ENCODE assay signal across 11 mouse cellular contexts in the genomic region with DNA sequence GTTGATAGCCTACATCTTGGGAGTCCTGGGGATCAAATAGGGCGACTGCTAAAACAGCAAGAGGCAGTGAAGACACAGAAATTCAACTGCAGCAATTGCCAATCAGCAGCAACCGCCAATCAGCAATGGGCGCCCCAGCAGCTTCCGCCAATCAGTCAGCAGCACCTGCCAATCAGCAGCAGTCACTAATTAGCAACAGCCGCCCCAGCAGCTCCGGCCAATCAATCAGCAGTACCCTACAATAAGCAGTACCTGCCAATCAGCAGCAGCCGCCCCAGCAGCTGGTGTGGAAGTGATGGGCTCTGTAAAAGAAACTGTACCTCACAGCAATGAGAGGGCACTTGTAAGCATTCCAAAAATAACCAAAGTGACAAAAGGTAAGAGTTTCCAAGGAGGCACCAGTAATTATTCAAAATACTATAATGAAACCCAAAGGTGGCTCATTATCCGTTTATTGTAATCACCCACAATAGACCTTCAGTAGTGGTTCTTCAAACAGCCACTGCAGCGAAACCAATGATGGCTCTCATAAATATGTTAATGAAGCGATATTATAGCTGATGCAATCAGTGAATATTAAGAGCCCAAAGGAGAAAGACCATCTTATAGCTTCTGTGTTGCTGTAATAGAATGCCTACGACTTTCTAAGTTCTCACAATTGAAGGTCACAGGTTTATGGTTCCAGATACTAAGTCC.
DNase-seq lines count a peak whose midpoint lies in the region; ATAC-seq and TF ChIP-seq lines count a peak whose summit lies in the region.
"Had no signal": no experiment of that assay in that cellular context is flagged by ENCODE, and none has a peak within 500 bp of the region (broad histone marks: within the 10 kb centered on the region; RNA-seq: fewer than 3 reads in every experiment).

No protein-coding gene starts in this region.

- H3K9me3 ChIP-seq in forebrain, postnatal 0 days (ENCODE audit: low read length): no peaks in the 10 kb centered on the region
- H3K9me3 ChIP-seq in midbrain, embryonic 13.5 days: no peaks in the 10 kb centered on the region
- no peaks in the 10 kb centered on the region for H3K9me3 ChIP-seq in stomach, postnatal 0 days (ENCODE audit: control insufficient read depth, low read length)

- no peaks in the 10 kb centered on the region for H3K4me1 ChIP-seq in forebrain, postnatal 0 days (ENCODE audit: insufficient read depth)
- no peaks in the 10 kb centered on the region; the same call in 1 of the 2 replicates for H3K4me1 ChIP-seq in midbrain, embryonic 13.5 days (replicated peaks)
- no peaks in the 10 kb centered on the region for H3K4me1 ChIP-seq in stomach, postnatal 0 days (replicated peaks; ENCODE audit: control insufficient read depth, insufficient read depth)

- no peak overlapping the region for H3K4me3 ChIP-seq in forebrain, postnatal 0 days (ENCODE audit: low read depth, low read length)
- no peak overlapping the region for H3K4me3 ChIP-seq in midbrain, embryonic 13.5 days (replicated peaks)
- no peak overlapping the region for H3K4me3 ChIP-seq in stomach, postnatal 0 days (ENCODE audit: low read depth, low read length)
- H3K4me3 ChIP-seq: layer of hippocampus, adult 2 months had no signal

- H3K4me2 ChIP-seq in forebrain, postnatal 0 days (ENCODE audit: low read depth): peak overlapping the region; percentile 8
- no peak overlapping the region for H3K4me2 ChIP-seq in midbrain, embryonic 13.5 days (replicated peaks)
- no peak overlapping the region for H3K4me2 ChIP-seq in stomach, postnatal 0 days (replicated peaks; ENCODE audit: low read depth)

- H3K36me3 ChIP-seq in forebrain, postnatal 0 days (ENCODE audit: insufficient read depth): no peaks in the 10 kb centered on the region
- no peaks in the 10 kb centered on the region for H3K36me3 ChIP-seq in midbrain, embryonic 13.5 days
- no peaks in the 10 kb centered on the region for H3K36me3 ChIP-seq in stomach, postnatal 0 days (ENCODE audit: control insufficient read depth, insufficient read depth, low read length)

- ATAC-seq in forebrain, postnatal 0 days: peak; percentile 90
- ATAC-seq in midbrain, embryonic 13.5 days: peak; percentile 79
- ATAC-seq in stomach, postnatal 0 days (ENCODE audit: low FRiP score, low TSS enrichment): no peak
- ATAC-seq: Patski had no signal

- TF ChIP-seq EP300 in stomach, postnatal 0 days (optimal IDR thresholded peaks at IDR 0.05): no peak

- no peak overlapping the region for H3K27ac ChIP-seq in forebrain, postnatal 0 days (ENCODE audit: low read depth, low read length)
- no peak overlapping the region for H3K27ac ChIP-seq in midbrain, embryonic 13.5 days
- no peak overlapping the region for H3K27ac ChIP-seq in stomach, postnatal 0 days (replicated peaks)
- H3K27ac ChIP-seq: layer of hippocampus, adult 2 months had no signal

- no peaks in the 10 kb centered on the region for H3K27me3 ChIP-seq in forebrain, postnatal 0 days (ENCODE audit: insufficient read depth, low read length)
- H3K27me3 ChIP-seq in midbrain, embryonic 13.5 days: no peaks in the 10 kb centered on the region
- H3K27me3 ChIP-seq in stomach, postnatal 0 days (ENCODE audit: control insufficient read depth, insufficient read depth, low read length): no peaks in the 10 kb centered on the region

- DNase-seq in layer of hippocampus, adult 18-20 months (ENCODE audit: low spot score in 2 of 2): peak; percentile 37 to 52
- DNase-seq in layer of hippocampus, postnatal 25 days (ENCODE audit: extremely low spot score in 1 of 2, low spot score in 1 of 2): no peak
- DNase-seq in brain, adult 2 months (ENCODE audit: low read depth, low spot score): peak; percentile 26
- peak; percentile 50 for DNase-seq in forebrain, postnatal 0 days
- no peak for DNase-seq in urinary bladder, adult 18-20 months (ENCODE audit: low spot score in 2 of 2)
- no peak for DNase-seq in stomach, postnatal 0 days (ENCODE audit: low spot score)
- no peak for DNase-seq in left cerebral cortex, postnatal 25 days (ENCODE audit: low spot score in 2 of 2)
- DNase-seq: lung, postnatal 14 days had no signal

- TF ChIP-seq CTCF in forebrain, postnatal 0 days (IDR thresholded peaks at IDR 0.05; ENCODE audit: low read depth): no peak
- TF ChIP-seq CTCF in stomach, postnatal 0 days (IDR thresholded peaks at IDR 0.05; ENCODE audit: low read depth): no peak

- intact Hi-C loops in left cerebral cortex, postnatal 25 days (cut with DNase I): no loop called here

- H3K9ac ChIP-seq in forebrain, postnatal 0 days: no peak overlapping the region
- no peak overlapping the region for H3K9ac ChIP-seq in midbrain, embryonic 13.5 days (replicated peaks)
- no peak overlapping the region for H3K9ac ChIP-seq in stomach, postnatal 0 days (ENCODE audit: low read length)

- WGBS in forebrain, postnatal 0 days: 41% methylated on average over 11 of the region's 11 CpGs
- WGBS in midbrain, embryonic 13.5 days: 76% methylated on average over 11 of the region's 11 CpGs
- 78% methylated on average over 11 of the region's 11 CpGs for WGBS in stomach, postnatal 0 days

Comparison
In these comparisons a context has a peak if more than half of its experiments do, and no peak if none do; other contexts are left out.
1. DNase-seq: peak in layer of hippocampus, adult 18-20 months (2 of 2), brain, adult 2 months (single experiment) and forebrain, postnatal 0 days (single experiment); none in layer of hippocampus, postnatal 25 days (0 of 2), urinary bladder, adult 18-20 months (0 of 2), stomach, postnatal 0 days (single experiment) and left cerebral cortex, postnatal 25 days (0 of 2).